Mouse (Mus musculus): ENCODE measurements around the gene Ncln.
A peak's percentile ranks its signal among the peaks of the same experiment; 100 is the strongest.

Gene Ncln

GRCm38 (mm10) chr10:81489941-81490340 is 6.3 kb downstream of the Ncln start:
- no peak for DNase-seq (ENCODE audit: low spot score in 2 of 2)

DNA sequence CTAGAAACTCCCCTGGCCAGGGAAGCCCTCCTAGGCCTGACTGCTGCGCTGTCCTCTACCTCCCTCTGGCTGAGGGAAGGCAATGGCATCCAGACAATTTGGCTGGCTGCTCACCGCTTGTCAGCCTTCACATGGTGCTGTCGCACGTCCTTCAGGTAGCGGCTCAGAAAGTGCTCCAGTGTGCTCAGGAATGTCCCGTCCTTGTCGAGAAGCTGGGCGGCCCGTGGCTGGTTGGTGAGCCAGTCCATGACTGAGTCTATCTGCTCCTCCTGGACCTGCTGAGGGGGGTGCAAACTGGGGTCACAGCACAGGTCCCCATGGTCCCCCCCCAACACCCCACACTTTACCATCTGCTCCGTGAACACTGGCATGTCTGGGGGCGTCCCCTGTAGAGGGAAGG is 8.1 kb downstream of the Ncln start:
- no peak for DNase-seq (ENCODE audit: low spot score in 2 of 2)

DNA sequence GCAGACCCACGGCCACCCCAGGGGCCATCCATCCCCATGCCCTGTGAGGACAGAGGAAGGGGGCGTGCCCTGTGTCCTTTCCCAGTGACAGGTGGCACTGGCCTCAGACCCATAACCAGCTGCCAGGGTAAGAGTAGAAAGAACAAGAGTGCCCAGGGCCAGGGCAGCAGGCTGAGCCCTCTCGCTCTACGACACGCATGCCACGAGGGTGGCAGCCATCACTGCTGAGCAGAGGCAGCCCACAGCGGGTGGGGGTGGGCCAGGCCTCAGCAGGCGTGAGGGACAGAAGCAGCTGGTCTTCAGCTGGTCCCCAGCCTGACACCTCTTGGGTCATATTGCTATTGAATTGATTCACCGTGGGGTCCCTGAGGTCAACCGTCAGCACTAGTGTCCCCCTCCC is 9.7 kb downstream of the Ncln start:
- DNase-seq (ENCODE audit: low spot score in 2 of 2), result no peak

DNA sequence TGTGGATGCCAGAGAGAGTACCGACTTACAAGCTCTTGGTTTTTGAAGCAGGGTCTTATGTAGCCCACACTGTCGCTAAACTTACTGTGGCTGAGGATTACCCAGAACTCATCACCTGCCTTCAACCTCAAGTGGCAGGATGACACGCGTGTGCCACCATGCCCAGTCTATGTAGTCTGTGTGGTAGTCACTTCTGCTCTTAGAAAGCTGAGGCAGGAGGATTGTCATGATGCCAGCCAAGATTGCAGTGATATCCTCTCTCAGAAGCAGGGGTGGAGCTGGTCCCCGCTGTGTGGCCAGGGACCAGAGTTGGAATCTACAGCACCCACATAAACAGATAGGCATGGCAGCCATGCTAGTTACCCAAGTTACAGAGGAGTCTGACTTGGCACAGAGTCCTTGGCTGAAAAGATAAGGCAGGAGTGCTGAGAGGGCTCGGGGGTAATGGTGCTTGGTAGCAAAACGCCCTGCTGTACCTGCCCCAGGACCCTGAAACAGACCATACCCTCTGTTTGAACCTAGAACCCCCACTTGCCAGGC is 10.6 kb downstream of the Ncln start:
- DNase-seq (ENCODE audit: low spot score in 2 of 2), result no peak

DNA sequence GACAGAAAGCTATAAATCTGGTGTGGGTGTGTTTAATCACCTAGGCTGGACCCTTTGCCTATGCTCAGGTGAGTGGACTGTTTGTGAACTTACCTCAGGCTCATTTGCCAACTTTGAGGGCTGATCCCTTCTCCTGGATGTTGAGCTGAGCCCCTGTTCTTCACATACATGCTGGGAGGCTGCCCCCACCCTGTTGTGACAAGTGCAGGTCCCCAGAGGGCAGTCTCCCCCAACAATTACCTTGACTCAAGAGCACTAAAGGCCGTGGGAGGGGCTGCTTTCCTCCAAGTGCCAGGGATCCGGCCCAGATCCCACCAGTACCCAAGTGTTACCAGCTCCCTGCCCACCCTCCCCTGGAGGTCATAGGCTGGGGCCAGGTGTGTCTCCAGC is 11.1 kb downstream of the Ncln start:
- DNase-seq (ENCODE audit: low spot score in 2 of 2), result no peak

DNA sequence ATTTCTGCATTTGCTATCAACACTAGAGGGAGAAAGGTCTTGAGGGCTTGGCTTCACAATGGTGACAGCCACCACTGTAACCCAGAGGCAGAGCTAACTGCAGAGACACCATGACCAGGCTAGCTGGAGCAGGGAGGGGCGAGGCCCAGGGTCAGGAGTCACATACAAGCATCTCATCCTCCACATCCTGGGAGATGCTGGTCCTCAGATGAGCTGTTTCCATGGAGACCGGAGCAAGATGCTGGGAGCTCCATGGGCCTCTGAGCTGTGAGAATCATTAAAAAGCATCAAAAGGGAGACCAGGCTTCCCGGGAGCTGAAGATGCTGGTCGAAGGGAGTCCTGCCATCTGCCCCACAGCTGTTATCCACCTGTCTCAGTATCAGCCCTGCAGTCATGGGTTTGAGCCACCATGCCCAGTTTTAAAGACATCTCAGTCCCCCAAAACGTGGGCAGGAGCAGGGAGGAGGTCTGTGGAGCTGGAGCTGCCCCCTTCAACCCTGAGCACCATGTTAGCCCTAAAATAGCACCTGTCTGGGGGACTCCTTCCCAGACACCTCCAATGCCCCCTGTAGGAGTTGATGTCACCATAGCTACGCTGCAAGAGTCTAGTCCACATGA is 11.6 kb downstream of the Ncln start:
- no peak for DNase-seq (ENCODE audit: low spot score in 2 of 2)

GRCm38 (mm10) chr10:81483983-81484382 is 12.2 kb downstream of the Ncln start:
- DNase-seq (ENCODE audit: low spot score in 2 of 2), result no peak

DNA sequence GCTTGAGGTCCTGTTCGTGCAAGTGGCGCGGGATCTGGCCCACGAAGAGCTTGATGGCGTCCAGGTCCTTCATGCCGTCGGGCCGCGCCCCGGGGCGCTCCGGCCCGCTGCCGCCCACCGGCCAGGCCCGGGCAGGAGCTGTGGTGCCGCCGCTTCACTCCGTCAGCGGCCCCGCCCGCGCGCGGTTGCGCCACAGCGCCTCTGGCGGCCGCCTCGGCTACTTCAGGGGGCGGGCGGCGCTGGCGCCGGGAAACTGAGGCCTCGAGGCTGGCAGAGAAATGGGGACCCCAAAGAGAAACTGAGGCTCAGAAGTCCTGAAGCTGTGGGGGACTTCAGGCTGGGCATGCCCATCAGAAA is 13.7 kb downstream of the Ncln start, which contains the start of gene Celf5:
Gene Celf5, minus strand, starts transcription at position 177 of the 357 bp plus-strand sequence.
- DNase-seq (ENCODE audit: low spot score in 2 of 2), result no peak

DNA sequence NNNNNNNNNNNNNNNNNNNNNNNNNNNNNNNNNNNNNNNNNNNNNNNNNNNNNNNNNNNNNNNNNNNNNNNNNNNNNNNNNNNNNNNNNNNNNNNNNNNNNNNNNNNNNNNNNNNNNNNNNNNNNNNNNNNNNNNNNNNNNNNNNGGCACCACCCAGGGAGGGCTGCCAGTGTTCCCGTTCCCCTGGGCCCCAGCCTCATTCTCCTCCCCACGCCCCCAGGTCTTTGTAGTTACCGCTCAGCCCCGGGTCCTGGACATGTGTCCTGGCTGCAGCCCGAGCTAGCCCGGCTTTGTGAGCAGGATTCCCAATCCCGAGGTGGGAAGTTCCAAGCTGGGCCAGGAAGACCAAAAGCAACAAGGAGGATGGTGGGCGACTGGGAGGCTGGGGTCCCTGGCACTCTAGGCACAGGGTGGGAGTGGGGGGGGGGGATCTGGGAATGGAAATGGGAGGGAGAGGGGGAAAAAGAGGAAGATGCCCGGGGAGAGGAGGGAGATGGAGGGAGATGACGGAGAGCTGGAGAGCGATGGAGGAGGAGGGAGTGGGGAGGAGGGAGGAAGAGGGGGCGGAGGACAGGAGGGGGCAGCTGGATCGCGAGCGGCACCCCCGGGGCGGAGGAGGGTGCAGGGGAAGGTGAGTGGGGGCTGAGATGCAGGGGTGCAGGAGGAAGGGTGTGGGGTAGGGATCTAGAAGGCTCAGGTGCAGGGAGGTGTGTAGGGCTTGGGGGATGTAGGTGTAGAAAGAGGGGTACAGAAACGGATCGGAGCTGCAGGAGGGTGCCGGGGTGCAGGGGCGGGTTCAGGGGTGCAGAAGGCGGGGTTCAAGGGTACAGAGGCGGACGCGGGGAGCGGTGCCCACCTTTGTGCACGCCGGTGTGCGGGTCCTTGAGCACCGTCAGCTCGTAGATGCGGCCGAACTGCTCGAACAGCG is 14.3 kb downstream of the Ncln start:
- DNase-seq (ENCODE audit: low spot score in 2 of 2), result no peak

DNA sequence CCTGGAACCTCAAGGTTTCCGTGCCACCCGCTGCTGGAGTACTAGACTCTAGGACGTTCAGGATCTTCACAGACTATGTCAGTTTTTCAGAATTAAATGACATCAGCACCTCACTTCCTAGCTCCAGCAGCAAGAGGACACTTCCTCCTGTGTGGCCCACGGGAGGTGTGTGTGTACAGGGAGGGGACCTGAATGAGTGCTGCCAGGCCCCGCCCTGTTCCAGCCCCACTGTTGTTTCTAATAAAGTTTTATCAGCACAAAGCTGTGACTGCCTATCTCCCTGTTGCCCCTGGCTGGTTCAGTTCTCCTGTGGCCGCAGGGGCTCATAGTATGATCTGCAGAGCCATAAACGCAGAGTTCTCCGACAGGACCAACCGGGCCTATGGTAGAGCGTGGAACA is 21.7 kb downstream of the Ncln start:
- DNase-seq (ENCODE audit: low spot score in 2 of 2), result no peak

DNA sequence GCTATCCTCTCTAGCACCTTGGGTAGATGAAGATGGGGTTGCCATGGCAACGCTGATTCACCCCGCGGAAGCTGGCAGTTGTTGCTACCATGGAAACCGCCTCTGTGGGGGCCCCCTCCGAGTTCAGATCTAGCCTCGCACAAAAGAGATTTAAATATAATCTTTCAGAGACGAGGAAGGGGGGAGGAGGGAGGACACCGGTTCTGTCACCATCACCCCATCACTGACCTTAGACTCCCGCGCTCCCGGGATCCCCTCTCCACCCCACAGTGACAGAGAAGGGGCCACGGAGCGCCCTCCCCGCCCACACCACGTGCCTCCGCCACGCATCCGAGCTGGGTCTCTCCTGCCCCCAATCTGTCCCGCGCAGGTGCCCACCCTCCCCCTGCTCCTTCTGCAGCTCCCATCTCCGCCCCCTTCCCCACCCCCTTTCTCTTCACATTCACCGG is 23.2 kb downstream of the Ncln start:
- DNase-seq (ENCODE audit: low spot score in 2 of 2), result peak; percentile 92 to 93

GRCm38 (mm10) chr10:81472403-81473002 is 23.7 kb downstream of the Ncln start:
- DNase-seq (ENCODE audit: low spot score in 2 of 2), result no peak

DNA sequence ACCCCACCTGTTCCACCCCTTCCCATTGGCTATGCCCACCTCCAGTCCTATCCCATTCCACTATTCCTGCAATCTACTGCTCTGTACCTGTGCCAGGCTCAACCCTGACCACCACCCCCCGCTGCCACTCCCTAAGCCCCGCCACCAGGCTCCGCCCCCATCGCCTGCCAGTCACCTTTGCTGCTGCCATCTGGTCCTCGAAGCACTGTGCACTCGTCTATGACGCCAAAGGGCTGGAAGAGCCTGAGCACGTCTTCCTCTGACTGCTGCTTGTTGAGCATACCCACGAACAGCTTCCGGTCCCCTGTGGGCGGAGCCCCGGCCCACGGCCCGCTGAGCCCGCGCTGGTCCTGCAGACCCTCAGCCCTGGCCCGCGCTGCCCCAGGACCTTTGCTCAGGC is 25.7 kb downstream of the Ncln start:
- DNase-seq (ENCODE audit: low spot score in 2 of 2), result peak in 1 of 2 experiments; percentile 63

DNA sequence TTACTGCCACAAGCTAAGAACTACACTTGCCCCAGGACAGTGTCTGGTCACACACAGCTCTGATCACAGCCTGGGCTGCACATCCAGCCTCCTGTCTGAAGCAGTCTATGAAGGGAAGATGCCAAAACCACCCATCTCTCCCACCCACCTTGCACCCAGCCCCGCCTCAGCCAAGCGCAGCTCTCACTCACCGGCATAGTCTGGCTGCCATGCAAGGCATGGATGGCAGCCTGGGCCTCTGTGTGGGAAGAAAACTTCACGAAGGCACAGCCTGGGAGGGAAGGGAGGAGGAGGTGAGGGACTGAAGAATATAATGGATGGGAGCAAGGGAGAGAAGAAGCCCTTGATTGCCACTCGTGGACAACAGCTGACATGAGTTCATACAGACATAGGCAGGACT is 26.9 kb downstream of the Ncln start:
- DNase-seq (ENCODE audit: low spot score in 2 of 2), result peak; percentile 76 to 88

- DNase-seq (ENCODE audit: low spot score in 2 of 2), result no peak
These were observed 28.4 kb downstream of the Ncln start for GRCm38 (mm10) chr10:81467670-81468235.

DNA sequence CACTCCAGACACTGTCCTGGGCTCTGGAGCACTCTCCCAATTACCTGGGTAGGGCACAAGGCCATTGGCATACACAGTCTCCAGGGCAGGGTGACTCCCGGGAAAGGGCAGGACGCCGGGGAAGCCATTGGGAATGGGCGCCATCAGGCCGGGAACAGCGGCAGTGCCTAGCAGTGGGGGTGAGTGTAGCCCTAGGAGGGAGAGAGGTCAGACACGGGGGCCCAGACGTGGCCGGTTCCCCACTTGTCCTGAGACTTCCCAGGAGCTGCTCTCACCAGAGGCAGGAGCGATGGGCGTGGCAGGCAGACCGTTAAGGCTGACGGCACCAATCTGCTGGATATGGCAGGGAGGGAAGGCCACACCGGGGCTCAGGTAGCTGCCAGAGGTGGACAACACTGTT is 29.3 kb downstream of the Ncln start:
- no peak for DNase-seq (ENCODE audit: low spot score in 2 of 2)

- DNase-seq (ENCODE audit: low spot score in 2 of 2), result no peak
These were observed 30.1 kb downstream of the Ncln start for GRCm38 (mm10) chr10:81466066-81466465.

- DNase-seq (ENCODE audit: low spot score in 2 of 2), result no peak
These were observed 30.9 kb downstream of the Ncln start for GRCm38 (mm10) chr10:81465265-81465645.

DNA sequence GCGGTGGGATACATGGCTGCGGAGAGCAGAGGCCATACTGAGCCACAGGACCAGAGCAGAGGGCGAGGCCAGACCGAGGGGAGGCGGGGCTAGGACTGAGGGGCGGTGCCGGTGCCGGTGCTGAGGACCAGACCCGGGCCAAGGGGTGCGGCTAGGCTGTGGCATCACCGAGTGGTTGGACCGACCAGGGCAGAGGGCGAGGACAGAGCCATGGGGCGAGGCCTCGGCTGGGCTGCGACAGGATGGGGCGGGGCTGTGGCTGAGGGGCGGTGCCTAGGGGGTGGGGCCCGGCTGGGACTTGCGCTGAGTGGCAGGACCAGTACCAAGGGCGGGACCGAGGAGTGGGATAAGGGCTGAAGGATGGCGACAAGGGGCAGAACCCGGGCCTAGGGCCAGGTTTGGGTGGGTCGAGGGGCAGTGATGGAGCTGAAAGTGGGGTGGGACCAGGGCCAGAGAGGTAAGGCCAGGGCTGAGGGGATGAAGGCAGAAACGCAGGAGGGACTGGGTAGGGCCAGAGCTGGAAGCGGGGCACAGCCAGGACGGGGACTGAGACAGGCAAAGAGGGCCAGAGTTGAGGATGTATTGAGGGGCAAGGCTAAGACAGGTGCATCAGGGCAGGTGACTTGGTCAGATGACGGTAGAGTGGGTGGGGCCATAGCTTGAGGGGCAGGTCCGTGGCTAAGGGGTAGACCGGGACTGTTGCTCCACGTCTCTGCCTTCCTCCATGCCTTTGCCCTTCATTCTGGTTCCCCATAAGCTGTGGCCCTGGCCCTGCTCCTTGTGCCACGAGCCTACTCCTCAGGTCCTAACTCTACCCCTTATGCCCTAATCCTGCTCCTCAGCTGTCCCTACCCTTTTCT is 31.6 kb downstream of the Ncln start:
- DNase-seq (ENCODE audit: low spot score in 2 of 2), result peak; percentile 12 to 17

DNA sequence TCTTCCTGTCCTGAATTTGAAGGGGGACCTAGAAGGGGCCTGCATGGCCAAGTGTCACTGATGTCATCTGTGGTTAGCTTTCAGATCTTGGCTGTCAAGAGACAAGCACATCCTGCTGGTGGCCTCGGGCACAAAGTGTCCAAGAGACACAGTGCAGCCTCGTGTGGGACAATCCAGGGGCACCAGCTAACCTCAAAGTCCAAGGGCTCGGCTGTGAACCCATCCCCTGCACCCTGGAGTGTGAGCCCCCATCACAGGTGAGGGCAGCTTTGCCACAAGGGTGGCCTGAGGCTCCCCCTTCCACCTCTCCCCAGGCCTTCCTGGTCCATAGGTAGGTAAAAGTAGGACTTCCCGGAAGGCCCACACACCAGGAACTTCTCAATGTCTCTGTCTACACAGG is 32.7 kb downstream of the Ncln start:
- peak in 1 of 2 experiments; percentile 1 for DNase-seq (ENCODE audit: low spot score in 2 of 2)

GRCm38 (mm10) chr10:81462917-81463316 is 33.3 kb downstream of the Ncln start:
- peak in 1 of 2 experiments; percentile 0 for DNase-seq (ENCODE audit: low spot score in 2 of 2)
